Mouse (Mus musculus): ENCODE results near the gene Prcp. TPM values are rescaled to one million over a fixed set of nuclear protein-coding genes. Genes with fewer than 3 reads are reported as not detected.
A peak's percentile ranks its signal among the peaks of the same experiment; 100 is the strongest.
"Not testable (repeated sequence)": the region's sequence is repeated elsewhere in the genome, so short reads cannot be mapped to it uniquely, and the experiment has no call there.

The Prcp gene
- total RNA-seq, 2 experiments from 2014 or later: 15.3 TPM

DNA sequence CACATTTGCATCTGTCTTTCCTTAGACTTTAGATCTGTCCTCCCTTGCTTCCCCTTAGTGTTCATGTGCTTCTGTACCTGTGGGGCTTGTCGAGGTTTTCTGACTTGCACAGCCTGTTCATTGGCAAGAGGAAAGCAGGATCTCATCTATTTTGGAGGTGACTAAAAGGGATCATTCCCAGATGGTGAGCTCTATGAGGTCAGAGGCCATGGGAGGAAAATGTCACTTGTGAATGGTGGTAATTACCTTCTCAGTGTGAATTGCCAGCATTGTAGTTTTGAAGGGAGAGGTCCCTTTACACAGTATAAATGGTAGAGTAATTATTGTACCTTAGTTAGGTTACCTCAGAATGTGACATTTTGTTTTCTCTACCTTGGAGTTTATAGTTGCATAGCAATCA lies 15.9 kb downstream of the Prcp start:
- DNase-seq (ENCODE audit: low spot score in 2 of 2): no peak

DNA sequence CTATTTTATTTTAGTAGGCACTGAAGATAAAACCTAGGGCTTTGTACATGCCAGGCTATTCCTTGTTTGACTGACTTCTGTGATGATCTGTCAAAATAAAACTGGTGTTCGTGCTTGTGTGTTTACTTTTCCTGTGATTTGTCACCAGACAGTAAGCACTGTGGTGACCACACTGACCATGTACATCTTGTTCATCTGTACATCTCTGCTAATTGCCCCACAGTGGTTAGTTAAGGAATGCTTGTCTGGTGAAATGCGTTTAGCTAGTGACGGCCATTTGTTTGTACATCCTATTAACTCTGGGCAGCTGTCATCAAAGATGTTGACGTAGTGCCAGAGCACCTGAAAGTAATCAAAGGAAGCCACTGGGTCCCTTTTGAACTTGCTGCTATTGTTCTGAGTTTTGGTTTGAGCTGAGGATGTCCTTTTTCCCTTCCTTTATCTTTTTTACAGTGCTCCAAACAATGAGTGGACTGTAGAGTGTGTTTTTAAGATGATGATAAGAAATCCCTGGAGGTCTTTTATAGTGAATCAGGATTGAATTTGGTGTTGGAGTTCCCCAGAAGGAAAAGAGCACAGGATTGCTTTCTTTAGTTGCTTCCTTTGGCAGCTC lies 16.5 kb downstream of the Prcp start:
- no peak for DNase-seq (ENCODE audit: low spot score in 2 of 2)

DNA sequence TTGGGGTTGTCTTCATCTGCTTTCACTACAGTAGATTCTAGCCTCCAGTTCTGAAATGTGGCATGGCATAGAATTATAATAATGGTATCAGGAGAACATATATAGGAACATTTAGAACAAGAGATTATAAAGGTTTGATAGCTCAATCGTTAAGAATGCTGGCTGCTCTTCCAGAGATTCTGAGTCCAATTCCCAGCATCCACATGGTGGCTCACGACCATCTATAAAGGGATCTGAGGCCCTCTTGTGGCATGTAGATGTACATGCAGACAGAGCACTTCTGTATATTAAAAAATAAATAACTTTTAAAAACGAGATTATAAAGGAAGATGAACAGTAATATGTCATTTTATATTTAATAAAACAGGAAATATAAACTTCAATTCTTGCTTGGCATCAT lies 19.2 kb downstream of the Prcp start:
- DNase-seq (ENCODE audit: low spot score in 2 of 2): no peak

DNA sequence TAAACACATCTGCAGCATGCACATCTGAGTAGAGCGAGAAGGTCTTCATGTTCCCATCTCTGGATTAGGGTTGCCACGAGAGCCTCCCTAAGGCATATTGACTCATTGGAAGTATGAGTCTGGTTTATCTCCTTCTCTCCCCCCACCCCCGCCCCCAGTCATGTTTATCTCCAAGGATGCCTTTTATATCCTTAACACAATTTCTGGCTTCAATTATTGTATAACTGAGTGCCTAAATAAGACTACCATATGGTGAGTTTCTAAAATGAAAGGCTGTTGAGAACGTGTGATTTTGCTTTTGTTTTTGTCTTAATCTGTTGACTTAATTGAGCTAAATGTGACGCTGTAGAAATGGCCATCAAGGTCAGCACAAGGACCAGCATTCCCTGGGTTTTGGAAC lies 21.8 kb downstream of the Prcp start:
- no peak for DNase-seq (ENCODE audit: low spot score in 2 of 2)

DNA sequence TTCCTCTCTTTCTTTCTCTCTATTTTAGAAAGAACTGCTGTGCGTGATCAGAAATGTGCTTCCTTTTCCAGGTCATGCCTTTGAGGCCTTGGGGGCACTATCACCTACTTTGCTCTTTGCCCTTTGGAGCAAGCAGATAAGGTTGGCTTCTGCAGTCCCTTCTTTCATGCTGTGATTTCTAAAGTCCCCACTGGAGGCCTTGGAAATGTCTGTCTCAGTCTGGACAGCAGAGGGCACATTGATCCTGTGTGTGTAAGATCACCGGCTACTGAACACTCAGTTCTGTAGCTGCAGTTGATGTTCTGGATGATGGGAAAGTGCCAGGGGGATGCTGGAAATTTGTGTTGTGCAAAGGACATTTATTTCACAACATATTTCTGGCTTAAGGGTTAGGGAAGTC lies 22.8 kb downstream of the Prcp start:
- peak in 1 of 2 experiments; percentile 33 for DNase-seq (ENCODE audit: low spot score in 2 of 2)

DNA sequence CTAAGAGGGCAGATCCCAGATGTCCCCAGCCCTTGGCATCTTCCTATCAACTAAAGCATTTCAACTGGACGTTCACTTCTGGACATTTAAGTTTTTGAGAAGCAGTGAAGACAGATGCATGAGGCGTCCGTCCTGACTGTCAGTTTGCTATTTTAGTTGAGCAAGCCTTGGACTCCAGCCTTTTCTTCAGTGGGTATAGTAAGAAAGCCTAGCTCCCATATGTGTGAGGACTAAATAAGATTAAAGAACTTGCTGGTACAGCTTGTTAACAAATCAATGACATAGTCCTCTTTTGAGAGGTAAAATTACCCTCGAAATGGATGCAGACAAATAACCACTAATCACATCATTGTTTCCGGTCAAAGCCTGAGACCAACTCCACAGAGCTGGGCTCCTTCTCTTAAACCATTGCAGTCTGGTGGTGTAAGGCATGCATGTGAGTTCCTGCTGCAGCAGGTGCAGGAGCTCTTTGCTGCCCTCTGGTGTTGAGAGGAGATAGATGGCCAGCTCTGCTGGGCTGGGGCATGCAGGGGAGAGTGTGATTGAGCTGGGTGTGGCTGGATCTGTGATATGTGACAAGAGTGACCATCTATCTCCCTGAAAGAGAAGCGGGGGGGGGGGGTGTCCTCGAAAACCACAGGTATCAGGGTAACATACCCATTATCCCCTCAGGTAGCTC lies 29.2 kb downstream of the Prcp start:
- peak; percentile 46 to 71 for DNase-seq (ENCODE audit: low spot score in 2 of 2)

DNA sequence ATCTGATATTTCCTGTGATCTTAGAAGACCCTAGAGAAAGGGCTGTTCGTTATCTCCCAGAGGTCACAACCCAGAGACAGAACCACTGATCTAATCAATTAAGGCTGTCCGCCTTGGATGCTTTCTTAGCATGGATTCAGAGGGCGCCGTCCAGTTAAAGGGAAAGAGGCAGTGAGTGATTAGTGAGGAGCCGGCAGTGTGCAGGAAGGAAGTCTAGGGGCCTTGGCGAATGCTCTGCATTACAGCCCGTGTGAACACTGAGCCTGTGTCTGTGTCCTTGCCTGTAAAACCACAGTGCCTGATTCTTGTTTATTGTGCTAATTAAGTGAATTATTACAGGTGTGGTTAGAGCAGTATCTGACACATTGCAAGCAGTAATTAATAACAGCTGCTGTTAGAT lies 30.0 kb downstream of the Prcp start:
- DNase-seq (ENCODE audit: low spot score in 2 of 2): not testable (repeated sequence)

DNA sequence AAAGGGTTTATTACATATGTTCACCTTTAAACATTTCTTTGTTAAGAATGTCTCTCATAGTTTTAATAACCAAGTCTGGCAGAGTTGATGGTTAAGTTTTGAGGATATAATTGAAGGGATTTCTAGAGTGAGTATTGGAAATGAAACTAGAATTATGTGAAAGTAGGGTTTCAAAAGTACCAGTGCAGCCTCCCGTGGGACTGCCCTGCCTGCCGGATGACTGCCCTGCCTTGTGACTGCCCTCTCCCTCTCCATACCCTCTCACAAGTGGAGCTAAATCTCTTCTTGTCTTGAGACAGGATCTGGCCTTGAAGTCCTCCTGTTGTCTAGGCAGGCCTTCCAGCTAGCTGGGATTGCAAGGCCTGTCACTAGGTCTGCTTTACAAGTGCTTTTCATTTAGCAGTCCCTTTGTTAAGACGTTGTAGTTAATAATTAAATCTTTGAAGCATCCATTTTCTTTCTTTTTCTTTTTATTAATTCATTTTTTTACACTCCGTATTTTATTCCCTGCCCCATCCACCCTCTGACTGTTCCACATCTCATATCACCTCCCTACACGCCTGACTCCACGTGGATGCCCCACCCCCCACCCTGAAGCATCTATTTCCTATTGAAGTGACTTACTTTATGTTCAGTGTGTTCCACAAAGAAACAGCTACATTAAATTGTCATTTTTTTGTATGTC lies 46.0 kb downstream of the Prcp start:
- DNase-seq (ENCODE audit: low spot score in 2 of 2): no peak

DNA sequence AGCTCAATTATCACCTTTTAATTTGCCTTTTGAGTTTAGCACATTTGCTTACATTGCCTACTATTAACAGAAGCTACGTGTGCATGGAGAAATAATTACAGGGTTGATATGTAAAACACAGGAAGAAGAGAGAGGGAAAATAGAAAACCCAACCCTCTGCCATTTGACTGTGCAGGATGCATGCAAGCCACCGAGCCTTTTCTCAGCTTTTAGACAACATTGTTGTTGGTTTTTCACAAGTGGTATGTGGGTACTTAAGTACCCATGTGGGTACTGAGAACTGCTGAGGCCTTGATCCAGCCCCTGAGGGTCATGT lies 46.5 kb downstream of the Prcp start:
- no peak for DNase-seq (ENCODE audit: low spot score in 2 of 2)

DNA sequence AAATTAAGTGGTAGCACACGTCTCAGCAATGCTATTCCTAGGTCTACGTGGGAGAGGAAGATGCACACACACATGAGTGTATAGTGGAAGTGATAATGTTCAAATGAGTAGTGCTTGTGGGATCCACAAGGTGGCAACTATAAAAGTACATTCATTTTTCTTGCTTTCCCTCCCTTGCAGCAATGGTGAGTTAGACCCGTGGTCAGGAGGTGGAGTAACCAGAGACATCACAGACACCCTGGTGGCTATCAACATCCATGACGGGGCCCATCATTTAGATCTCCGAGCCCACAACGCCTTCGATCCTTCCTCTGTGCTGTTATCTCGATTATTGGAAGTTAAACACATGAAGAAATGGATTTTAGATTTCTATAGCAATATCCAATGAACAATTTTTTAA lies 58.5 kb downstream of the Prcp start:
- DNase-seq (ENCODE audit: low spot score in 2 of 2): no peak

DNA sequence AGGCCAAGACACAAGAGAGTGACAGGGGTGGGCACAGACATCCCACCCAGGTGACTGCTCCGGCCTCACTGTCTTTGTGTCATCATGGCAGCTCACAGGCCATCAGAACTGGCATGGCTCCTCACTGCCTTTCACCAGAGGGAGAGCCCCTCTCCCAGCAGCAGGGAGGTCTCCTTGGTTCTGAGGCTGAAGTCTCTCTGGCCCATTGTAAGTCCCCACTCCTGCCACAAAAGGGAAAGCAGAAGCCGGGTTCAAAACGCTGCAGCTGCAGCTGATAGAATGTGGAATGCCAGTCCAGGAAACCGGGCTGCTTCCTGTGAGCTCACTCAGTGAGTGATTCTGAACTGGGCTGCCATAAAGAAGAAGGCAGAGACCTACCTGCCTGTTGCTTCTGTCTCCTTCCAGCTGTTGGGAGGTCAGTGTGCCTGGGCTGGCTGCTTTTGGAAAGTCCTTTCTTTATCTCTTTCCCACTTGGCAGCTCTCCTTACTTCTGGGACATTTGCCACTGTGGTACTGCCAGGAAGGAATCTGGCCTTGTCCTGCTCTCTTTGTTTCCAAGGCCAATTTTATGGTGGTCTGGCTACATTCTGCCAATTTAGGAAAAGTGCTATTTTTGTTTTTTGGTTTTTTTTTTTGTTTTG lies 59.2 kb downstream of the Prcp start:
- peak; percentile 20 to 52 for DNase-seq (ENCODE audit: low spot score in 2 of 2)

DNA sequence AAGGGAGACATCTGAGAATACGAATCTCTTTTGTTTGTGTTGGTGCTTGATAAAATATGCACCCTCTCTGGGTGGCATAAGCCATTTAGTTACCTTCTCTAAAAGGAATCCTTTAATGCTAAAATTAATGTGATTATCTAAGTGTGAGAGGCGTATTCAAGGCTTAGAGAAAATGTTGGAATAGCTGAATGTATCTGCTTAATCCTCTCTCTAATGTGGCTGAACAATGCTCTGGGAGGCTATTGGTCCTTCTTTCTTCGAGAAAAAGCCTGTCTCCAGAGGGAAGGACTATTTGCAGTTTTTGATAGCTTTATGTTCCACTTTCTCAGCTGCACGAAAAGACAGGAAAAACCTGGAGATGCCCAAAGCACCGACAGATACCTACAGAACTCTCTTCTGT lies 62.5 kb downstream of the Prcp start:
- no peak for DNase-seq (ENCODE audit: low spot score in 2 of 2)

DNA sequence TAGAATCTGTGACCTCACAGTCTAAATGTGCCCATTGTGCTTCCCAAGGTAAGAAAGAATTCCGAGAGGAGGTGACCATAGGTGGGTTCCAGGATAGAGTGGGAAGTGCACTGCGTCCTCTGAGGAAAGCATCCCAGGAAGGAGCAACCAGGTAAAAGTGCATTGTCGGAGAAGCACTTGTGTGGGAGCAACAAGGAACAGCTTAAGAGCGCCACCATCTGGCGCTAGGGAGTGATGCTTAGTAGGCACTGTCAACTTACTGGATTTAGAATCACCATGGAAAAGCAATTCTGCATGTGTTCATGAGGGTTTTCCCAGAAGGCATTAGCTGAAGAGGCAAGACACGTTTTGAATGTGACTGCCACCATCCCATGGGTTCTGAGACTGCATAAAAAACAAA lies 63.7 kb downstream of the Prcp start:
- DNase-seq (ENCODE audit: low spot score in 2 of 2): peak; percentile 30 to 32

DNA sequence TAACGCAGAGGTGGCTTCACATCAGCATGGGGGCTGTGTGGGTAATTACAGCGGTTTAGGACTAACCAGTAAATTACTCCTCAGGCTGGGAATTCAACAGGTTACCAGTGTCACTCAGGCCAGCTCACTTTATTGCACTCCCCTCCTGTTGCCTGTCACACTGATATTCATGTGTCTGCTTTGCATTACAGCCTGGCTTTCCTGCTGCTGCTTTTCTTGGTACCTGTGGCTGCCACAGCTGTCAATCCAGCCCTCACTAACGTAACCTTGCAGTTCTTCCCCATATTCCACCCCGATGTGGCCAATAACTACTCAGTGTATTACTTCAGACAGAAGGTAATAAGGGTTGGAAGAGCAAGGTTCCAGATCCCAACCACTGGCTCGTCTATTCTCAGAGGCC lies 65.5 kb downstream of the Prcp start:
- no peak for DNase-seq (ENCODE audit: low spot score in 2 of 2)

DNA sequence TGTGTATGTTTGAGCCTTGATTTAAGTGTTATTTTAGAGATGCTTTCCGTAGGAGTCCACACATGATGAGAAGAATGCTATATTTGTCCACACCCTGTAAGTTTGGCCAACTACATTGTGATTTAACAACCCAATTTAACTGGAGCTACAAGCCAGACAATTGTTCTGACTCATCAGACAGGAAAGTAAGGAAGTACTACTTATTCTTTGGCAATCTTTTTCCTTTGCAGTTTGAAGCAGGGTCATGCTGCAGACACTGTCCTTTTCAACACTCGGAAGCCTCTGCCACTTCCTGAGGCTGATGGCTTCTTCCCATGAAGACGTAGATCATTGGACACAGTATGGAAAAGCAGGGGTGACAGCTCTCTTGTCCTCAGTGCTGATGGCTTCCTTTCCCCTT lies 76.5 kb downstream of the Prcp start:
- DNase-seq (ENCODE audit: low spot score in 2 of 2): no peak

DNA sequence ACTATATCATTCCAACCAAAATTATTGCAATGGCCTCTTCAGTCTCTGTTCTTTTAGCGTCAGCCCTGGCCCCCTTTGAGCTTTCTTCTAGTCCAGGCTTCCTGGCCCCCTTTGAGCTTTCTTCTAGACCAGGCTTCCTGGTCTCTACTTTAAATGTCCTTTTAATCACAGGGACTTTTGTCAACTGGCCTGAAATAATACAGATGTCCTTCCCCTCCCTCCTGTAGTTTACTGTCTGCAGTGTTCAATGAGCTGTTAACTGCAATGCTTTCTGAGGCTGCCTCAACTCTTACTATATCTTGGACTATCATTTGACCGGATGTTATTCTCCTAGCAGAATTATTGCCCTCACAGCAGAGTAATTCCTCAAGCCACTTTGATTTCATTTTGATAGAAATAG lies 77.9 kb downstream of the Prcp start:
- no peak for DNase-seq (ENCODE audit: low spot score in 2 of 2)

DNA sequence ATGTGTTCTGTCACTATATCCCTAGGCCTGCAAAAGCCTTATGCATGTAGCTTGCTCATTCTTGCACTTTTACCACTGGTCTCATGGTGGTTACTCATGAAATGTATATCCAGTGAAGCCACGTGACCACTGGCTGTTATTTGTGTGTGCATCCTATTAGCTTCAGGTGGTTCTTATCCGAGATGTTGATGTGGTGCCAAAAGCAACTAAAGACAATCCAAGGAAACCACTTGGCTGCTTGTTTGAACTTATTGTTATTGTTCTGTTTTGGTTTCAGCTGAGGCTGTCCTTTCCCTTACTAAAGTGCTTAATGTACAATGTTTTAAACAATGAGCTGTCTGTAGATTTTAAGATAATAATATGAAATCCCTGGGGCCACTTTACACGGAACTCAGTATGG lies 85.5 kb downstream of the Prcp start:
- no peak for DNase-seq (ENCODE audit: low spot score in 2 of 2)

DNA sequence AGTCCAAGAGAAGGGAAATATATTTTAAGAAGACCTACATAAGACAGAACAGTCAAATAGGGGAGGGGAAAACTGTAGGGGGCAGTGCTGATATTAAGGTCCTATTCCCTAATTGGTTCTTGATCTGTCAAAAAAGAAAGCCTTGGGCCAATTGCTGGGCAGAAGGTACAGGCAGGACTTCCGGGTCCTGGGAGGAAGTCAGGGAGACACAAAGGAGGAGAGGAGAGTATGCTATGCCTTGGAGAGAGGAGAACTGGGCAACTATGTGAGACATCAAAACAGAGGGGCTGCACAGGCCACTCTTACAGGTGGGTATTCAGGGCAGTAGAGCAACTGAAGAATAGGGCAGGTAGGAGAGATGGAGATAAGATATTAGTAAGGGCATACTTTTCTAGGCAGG lies 87.6 kb downstream of the Prcp start:
- DNase-seq (ENCODE audit: low spot score in 2 of 2): no peak

DNA sequence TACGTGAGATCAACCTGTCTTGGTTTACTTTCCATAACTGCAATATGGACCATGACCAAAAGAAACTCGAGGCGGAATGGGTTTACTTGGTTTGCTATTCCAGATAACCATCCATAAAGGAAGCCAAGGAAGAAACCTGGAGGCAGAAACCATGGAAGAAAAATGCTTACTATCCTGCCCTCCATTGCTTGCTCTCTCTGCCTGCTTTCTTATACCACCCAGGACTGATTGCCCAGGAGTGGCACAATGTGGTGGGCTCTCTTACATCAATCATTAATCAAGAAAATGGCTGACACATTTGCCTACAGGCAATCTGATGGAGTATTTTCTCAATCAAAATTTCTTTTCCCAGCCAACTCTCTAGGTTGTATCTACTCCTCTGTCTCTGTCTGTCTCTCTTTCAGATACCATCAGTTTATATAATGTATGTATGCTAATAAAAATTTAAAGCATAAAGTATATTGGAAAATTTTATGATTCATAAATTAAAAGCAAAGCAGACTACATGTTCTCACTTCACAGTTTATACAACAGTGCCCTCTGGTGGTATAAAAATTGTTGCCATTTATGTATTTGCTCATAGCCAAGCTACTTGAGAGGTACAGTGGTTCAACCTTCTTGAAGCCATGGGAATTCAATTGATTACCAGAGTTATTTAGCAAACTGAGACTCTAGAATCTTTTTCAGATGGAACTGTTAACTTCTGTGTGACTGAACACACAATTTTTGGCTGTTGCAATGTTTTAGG lies 90.7 kb downstream of the Prcp start:
- no peak for DNase-seq (ENCODE audit: low spot score in 2 of 2)

DNA sequence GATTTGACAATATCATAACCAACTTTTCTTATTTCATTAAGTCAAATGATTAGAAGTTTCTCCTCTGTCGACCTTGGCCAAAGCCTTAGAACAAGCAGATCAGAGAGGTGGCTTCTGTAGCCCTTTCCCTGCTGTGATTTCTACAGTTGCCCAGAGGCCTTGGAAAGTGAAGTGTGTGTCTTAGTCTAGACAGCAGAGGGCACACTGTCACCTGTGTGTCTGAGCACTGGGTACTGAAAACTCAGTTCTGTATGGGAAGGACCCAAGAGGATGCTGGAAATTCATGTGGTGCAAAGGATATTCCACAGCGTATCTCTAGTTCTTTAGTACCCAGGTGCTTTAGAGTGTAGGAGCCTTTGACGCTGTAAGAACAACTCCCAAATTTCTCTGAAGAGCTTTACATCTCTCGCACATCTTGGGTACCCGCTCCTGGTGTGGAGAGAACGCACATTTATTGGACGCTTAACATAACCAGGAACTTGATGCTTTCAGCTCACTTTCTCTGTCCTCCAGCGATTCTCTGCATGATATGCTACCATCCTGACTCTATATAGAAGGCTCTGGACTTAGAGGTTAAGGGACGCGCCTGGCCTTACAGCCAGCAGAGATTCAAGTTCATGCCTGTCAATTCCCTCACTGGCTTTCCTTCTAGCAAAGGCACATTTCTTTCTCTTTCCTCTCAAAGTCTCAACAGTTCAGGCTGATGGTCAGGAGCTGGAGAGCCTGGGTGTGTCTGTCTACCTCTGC lies 93.3 kb downstream of the Prcp start:
- peak; percentile 44 to 64 for DNase-seq (ENCODE audit: low spot score in 2 of 2)

DNA sequence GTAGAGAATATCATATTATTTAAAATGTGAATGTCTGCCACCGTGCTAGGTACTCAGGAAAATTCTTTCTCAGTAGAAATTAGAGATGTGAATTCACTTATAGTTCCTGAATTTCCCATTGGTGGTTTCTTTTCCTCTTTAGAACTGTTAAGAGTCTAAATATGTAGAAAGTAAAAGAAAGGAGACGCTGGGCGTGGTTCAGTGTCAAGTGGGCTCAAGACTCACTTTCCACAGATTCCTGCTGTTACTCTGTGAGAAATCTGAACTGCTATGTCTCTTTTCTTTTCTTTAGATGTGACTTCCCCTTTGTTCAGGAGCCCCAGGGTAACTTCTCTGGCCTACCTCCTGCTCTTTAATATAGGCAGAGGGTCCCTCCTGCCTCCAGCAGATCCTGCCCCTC lies 103.2 kb downstream of the Prcp start:
- DNase-seq (ENCODE audit: low spot score in 2 of 2): no peak

Data from layer of hippocampus, postnatal 10 days (tissue).